Mouse (Mus musculus): Measurements from ENCODE around the gene Gnat2.

Gene Gnat2

GRCm38 (mm10) chr3:108113591-108114289 is 21.2 kb downstream of the Gnat2 start:
- 78% methylated on average over 7 of the region's 7 CpGs for WGBS

DNA sequence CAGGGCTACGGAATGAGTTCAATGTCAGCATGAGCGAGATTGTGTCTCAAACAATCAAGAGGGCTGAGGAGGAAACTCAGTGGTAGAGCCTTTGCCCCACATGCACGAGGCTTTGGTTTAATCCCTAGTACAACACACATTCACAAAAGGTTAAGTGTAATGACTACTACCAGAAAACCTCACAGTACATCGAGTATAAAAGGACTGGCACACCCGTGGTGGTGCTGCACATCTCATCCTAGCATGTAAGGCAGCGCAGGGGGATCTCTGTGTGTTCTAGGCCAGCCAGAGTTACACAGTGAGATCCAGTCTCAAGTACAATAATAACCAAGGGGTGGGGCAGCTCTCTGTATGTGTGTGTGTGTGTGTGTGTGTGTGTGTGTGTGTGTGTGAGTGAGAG is 24.9 kb downstream of the Gnat2 start:
- WGBS: 91% methylated on average over 6 of the region's 6 CpGs

DNA sequence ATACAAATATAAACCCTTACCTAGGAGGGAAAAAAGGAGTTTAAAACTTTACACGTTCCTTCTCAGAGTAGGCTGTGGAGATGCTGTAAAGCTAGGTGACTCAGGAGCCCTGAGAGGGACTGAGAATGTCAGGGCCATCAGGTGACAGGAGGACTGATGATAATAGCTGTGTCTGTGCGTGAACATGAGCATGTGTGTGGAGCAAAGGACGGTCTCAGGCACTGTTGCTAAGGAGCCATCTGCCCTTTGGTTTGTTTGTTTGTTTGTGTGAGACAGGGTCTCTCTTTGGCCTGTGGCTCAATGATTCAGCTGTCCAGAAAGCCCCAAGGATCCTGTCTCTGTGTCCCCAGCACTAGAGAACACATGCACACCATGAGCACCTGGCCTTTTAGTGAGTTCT is 28.5 kb downstream of the Gnat2 start:
- 74% methylated on average over 3 of the region's 3 CpGs for WGBS

DNA sequence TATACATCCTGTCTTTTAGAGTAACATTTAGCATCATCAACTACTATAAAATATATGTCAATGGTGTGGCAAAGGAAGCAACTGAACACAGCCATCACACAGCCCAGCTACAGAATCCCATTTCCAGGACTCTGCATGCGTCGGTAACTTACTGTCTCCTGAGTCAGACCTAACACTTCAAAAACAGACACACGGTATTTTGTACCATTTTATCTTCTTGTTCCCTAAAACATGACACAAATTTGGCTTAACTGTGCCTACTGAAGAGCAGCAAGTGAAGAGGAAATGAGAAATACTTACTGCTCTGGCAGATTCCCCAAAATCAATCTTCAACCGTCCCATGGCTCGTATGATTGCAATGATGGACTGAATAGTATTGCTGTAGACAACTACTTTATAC is 30.7 kb downstream of the Gnat2 start:
- 47% methylated on average over 5 of the region's 5 CpGs for WGBS

DNA sequence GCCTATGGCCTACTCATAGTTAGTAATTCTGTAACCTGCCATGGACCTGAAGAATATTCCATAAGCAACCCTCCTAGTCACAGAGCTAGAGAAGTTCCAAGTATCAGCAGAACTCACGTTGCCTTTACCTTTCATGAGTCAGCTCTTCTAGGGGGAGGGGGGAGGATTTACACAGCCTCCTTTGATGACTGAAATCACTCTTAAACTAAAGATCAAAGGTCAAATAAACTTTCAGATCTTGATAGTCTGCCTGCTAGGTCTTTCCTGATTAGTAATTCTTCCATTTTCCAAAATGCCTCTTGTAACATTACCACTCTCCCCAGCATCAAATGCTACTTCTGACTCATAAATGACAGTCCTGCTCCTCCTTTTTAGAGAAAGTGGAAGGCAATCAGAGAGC is 31.5 kb downstream of the Gnat2 start:
- WGBS: 60% methylated on average over 1 of the region's 1 CpGs

- WGBS: 84% methylated on average over 3 of the region's 3 CpGs
Measured at GRCm38 (mm10) chr3:108126327-108126726, 33.7 kb downstream of the Gnat2 start.

GRCm38 (mm10) chr3:108128520-108128919 is 35.9 kb downstream of the Gnat2 start:
- 65% methylated on average over 5 of the region's 5 CpGs for WGBS

DNA sequence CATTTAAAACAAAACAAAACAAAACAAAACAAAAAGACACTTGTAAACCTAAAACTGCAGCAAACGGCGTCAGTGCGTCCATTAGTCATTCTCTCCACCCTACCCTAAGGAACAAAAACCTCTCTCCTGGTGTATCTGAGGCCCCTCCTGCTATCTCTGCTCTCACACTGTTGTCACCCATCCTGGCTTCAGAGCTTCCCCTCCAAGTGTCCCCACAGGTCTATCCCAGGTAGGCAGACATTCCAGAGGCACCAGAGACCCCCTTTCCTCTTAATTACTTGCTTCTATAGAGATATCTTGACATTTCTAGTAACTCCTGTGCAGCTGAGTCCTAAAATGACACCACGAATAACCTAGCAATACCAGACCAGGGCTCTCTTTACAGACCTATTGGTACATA is 36.8 kb downstream of the Gnat2 start:
- 86% methylated on average over 4 of the region's 4 CpGs for WGBS

DNA sequence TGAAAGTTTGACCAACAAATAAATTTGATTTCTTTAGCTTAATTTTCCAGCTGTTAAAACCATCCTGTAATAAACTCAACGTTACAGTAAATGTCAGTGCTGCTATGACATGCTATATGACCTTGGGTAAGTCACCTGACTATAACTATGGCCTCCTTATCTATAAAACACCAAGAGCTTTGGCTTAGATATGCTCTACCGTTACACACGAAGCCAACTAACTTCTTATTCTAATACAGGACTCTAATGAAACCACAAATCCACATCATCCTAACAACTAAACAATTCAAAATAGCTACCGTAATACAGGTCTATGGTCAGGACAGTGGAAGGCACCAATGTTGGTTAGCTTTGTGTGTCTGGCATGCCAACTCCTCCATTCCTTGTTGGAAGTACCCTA is 37.2 kb downstream of the Gnat2 start:
- 93% methylated on average over 4 of the region's 4 CpGs for WGBS

- whole genome bisulfite sequencing: 94% methylated on average over 5 of the region's 5 CpGs
Measured at GRCm38 (mm10) chr3:108131216-108131615, 38.6 kb downstream of the Gnat2 start.

DNA sequence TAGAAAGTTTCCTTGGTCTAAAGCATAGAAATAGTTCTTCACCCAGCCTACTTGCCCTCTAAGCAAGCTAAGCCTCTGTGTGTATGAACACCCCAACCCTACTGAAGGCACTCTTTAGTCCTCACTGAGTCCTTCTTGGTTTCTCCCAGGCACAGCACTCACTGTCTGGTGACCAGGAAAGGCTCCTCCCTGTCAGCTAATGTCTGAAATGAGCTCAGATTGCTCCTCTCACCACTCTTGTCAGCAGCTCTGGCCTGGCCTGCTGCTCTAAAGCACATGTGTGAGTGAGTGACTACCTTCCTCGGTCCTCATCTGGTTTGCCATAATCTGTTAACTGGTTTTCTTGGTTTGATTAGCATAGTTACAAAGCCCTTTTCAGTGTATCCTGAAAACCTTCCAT is 39.2 kb downstream of the Gnat2 start:
- WGBS: 68% methylated on average over 1 of the region's 1 CpGs

GRCm38 (mm10) chr3:108132484-108132883 is 39.9 kb downstream of the Gnat2 start:
- 77% methylated on average over 1 of the region's 1 CpGs for WGBS

GRCm38 (mm10) chr3:108134701-108135100 is 42.1 kb downstream of the Gnat2 start:
- 35% methylated on average over 11 of the region's 11 CpGs for WGBS

DNA sequence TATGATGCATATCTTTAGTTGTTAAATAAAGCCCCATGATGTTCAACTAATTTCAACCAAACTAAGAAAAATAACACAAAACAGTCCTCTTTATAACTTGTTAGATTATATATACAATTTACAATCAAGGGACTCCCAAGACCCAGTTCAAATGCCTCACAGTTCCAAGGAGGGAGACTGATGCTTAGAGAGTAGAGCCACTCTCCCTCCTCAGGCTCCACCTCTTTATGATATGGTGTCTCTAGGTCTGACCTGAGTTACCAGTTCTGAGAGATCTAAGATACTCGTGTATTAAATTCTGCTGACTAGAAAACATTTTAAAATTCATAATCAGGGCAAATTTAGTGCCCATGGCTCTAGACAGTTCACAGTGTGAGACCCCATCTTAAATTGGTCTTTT is 46.5 kb downstream of the Gnat2 start:
- 80% methylated on average over 1 of the region's 1 CpGs for WGBS

GRCm38 (mm10) chr3:108140786-108141185 is 48.2 kb downstream of the Gnat2 start:
- WGBS: 54% methylated on average over 4 of the region's 4 CpGs

DNA sequence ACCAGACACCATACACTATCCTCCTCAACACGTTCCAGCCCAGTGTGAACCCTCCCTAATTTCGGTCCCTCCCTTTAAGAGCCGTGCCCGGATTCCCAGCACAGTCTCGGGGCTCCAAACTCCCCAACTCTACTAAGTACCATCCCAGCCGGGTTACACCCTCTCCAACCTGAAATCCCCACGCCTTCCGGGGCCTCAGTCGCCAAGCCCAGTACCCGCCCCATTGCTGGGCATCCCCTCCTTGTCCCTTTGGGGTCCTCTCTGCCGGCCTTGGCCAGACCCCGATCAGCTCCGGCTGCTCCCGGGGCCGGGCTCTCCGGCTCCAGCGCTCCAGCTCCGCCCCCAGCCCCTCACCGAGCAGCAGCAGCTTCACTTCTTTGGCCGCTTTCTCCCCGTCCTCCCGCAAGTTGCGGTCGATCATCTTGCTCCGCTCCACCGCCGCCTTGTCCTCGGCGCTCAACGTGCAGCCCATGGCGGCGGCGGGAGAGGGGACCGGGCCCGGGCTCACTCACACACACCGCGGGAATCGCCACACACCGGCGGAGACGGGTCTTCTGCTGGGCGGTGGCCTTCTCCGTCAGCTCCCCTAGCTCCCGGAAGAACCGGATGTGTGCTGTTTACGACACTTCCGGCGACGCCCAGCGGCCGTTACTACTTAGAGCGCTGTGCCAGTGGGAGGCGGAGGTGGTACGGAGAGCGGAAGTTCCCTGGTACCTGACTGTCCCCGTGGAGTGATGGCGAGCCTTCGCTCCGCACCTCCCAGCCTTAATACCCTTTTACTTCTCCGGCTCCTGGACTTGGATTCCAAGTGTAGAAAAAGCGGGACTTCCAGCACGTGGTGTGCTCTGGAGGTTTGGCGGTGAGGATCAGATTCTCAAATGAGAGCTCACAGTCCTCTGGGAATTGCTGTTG is 53.2 kb downstream of the Gnat2 start, which contains the start of gene Gnai3:
Gene Gnai3, minus strand, starts transcription at position 613 of the 912 bp plus-strand sequence.
- under 1% methylated on average over 63 of the region's 63 CpGs for WGBS

DNA sequence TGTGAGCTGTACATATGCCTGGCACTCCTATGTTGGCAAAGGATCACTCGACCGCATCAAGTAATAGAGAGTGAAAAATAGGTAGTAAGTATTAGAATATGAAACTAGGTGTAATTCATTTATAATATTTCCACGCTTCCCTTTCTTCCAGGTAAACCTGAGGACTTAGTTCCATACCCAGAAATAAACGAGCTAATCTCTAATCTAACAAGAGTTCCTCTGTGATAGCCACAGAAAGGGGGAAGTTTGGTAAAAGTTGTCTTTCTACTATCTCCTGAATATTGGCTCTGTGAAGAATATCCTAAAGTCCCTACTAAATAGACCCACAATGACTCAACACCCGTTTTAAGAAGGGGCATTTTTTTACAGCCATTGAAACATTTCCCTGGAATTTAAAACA is 54.1 kb downstream of the Gnat2 start:
- 45% methylated on average over 5 of the region's 5 CpGs for WGBS

- WGBS: 49% methylated on average over 11 of the region's 11 CpGs
Measured at GRCm38 (mm10) chr3:108147386-108148235, 55.0 kb downstream of the Gnat2 start.
